Mouse (Mus musculus) liver, embryonic 12.5 days (tissue): ENCODE measurements at regions not wholly inside any gene's neighbourhood (a gene's known extent, or its start where the extent isn't known, plus 50 kb on each side); places are given as distances from the start of the nearest gene placed in this dataset.

Source experiments
- ATAC-seq: fragments of 200-750 bp; cut with Nextera tagmentation; 2 replicates; pipeline ENCODE4 v1.8.0; 2017; ENCODE audit warnings: moderate number of reproducible peaks, mild to moderate bottlenecking, moderate library complexity
- H3K27ac ChIP-seq: fragments of 300-500 bp; sonication (generic); 2 replicates; pipeline ENCODE4 v1.5.1; 2016; ENCODE audit warnings: mild to moderate bottlenecking
- H3K27me3 ChIP-seq: fragments of 300-500 bp; sonication (generic); replicated peaks from 2 replicates; pipeline ENCODE4 v1.6.1; 2016; ENCODE audit warnings: mild to moderate bottlenecking, moderate library complexity
- H3K36me3 ChIP-seq: fragments of 300-500 bp; sonication (generic); 2 replicates; pipeline ENCODE4 v1.6.1; 2016; ENCODE audit warnings: mild to moderate bottlenecking, moderate library complexity
- H3K4me1 ChIP-seq: fragments of 300-500 bp; sonication (generic); 2 replicates; pipeline ENCODE4 v1.6.1; 2016
- H3K4me2 ChIP-seq: fragments of 300-500 bp; sonication (generic); 2 replicates; pipeline ENCODE4 v1.6.1; 2016; ENCODE audit warnings: mild to moderate bottlenecking, moderate library complexity
- H3K4me3 ChIP-seq: fragments of 300-500 bp; sonication (generic); 2 replicates; pipeline ENCODE4 v1.5.1; 2016; ENCODE audit warnings: mild to moderate bottlenecking, moderate library complexity
- H3K9ac ChIP-seq: fragments of 300-500 bp; sonication (generic); 2 replicates; pipeline ENCODE4 v1.6.1; 2016; ENCODE audit warnings: mild to moderate bottlenecking, moderate library complexity
- H3K9me3 ChIP-seq: fragments of 300-500 bp; sonication (generic); replicated peaks from 2 replicates; pipeline ENCODE4 v1.6.1; 2016; ENCODE audit warnings: mild to moderate bottlenecking, moderate library complexity
- WGBS: fragments of 180-500 bp; shearing (Covaris S2); methylation state at CpG from one replicate; pipeline ENCODE4 v1.1.7; 2016; ENCODE audit not compliant: insufficient replicate concordance; 5-methylcytosine and 5-hydroxymethylcytosine counted together

- WGBS: 83% methylated on average over 16 of the region's 16 CpGs
- H3K9ac ChIP-seq: no peak overlapping the region
- ATAC-seq: no peak
- H3K4me2 ChIP-seq: no peak overlapping the region
- H3K36me3 ChIP-seq: no peaks in the 10 kb centered on the region
- H3K4me1 ChIP-seq: peaks cover 4% of the 10 kb centered on the region; the same call in 1 of the 2 replicates
- no peak overlapping the region for H3K4me3 ChIP-seq
- H3K27me3 ChIP-seq: no peaks in the 10 kb centered on the region
- no peak overlapping the region for H3K27ac ChIP-seq
- no peaks in the 10 kb centered on the region for H3K9me3 ChIP-seq
These were observed 233.6 kb downstream of the Sp3 start for GRCm38 (mm10) chr2:72746476-72747215.

- 57% methylated on average over 5 of the region's 5 CpGs for WGBS
- Histone ChIP-seq H3K4me3 (no peak overlapping the region), H3K36me3 (no peaks in the 10 kb centered on the region), H3K9ac (no peak overlapping the region), H3K4me2 (no peak overlapping the region), H3K9me3 (no peaks in the 10 kb centered on the region), H3K4me1 (peaks cover 11% of the 10 kb centered on the region), H3K27ac (no peak overlapping the region), H3K27me3 (no peaks in the 10 kb centered on the region)
- no peak for ATAC-seq
These were observed 232.9 kb downstream of the Sp3 start for GRCm38 (mm10) chr2:72747299-72747698.

GRCm38 (mm10) chr2:72749495-72749894 is 230.8 kb downstream of the Sp3 start:
- H3K27ac ChIP-seq: no peak overlapping the region
- ATAC-seq: no peak
- H3K4me2 ChIP-seq: no peak overlapping the region
- peaks cover 25% of the 10 kb centered on the region for H3K4me1 ChIP-seq
- H3K4me3 ChIP-seq: no peak overlapping the region
- H3K9ac ChIP-seq: no peak overlapping the region
- 85% methylated on average over 1 of the region's 1 CpGs for WGBS
- no peaks in the 10 kb centered on the region for H3K36me3 ChIP-seq
- no peaks in the 10 kb centered on the region for H3K9me3 ChIP-seq
- H3K27me3 ChIP-seq: no peaks in the 10 kb centered on the region

- ATAC-seq: no peak
- H3K4me1 ChIP-seq: peaks cover 25% of the 10 kb centered on the region
- no peak overlapping the region for H3K4me3 ChIP-seq
- H3K9ac ChIP-seq: no peak overlapping the region
- H3K27ac ChIP-seq: no peak overlapping the region
- H3K9me3 ChIP-seq: no peaks in the 10 kb centered on the region
- no peak overlapping the region for H3K4me2 ChIP-seq
- WGBS: 19% methylated on average over 1 of the region's 1 CpGs
- H3K27me3 ChIP-seq: no peaks in the 10 kb centered on the region
- H3K36me3 ChIP-seq: no peaks in the 10 kb centered on the region
These were observed 228.8 kb downstream of the Sp3 start for GRCm38 (mm10) chr2:72751441-72751840.

- H3K9ac ChIP-seq: no peak overlapping the region
- no peaks in the 10 kb centered on the region for H3K36me3 ChIP-seq
- no peaks in the 10 kb centered on the region for H3K9me3 ChIP-seq
- no peak; the same call in 1 of the 2 replicates for ATAC-seq
- no peak overlapping the region for H3K4me3 ChIP-seq
- peaks cover 25% of the 10 kb centered on the region for H3K4me1 ChIP-seq
- 36% methylated on average over 4 of the region's 4 CpGs for WGBS
- H3K27me3 ChIP-seq: no peaks in the 10 kb centered on the region
- H3K4me2 ChIP-seq: no peak overlapping the region
- H3K27ac ChIP-seq: no peak overlapping the region
These were observed 227.5 kb downstream of the Sp3 start for GRCm38 (mm10) chr2:72752624-72753176.

- Histone ChIP-seq H3K4me1 (peaks cover 25% of the 10 kb centered on the region), H3K9me3 (no peaks in the 10 kb centered on the region), H3K4me3 (no peak overlapping the region), H3K36me3 (no peaks in the 10 kb centered on the region), H3K27ac (no peak overlapping the region), H3K27me3 (no peaks in the 10 kb centered on the region), H3K9ac (no peak overlapping the region), H3K4me2 (no peak overlapping the region)
- 58% methylated on average over 16 of the region's 16 CpGs for WGBS
- no peak for ATAC-seq
These were observed 226.2 kb downstream of the Sp3 start for GRCm38 (mm10) chr2:72753788-72754713.

- ATAC-seq: no peak
These were observed 216.8 kb downstream of the Sp3 start for GRCm38 (mm10) chr2:72763454-72763853.

GRCm38 (mm10) chr2:72769030-72769630 is 211.1 kb downstream of the Sp3 start:
- H3K27ac ChIP-seq: no peak overlapping the region
- H3K36me3 ChIP-seq: no peaks in the 10 kb centered on the region
- no peak for ATAC-seq
- no peaks in the 10 kb centered on the region for H3K27me3 ChIP-seq
- H3K9me3 ChIP-seq: no peaks in the 10 kb centered on the region
- H3K4me2 ChIP-seq: no peak overlapping the region
- H3K4me3 ChIP-seq: no peak overlapping the region
- no peaks in the 10 kb centered on the region for H3K4me1 ChIP-seq
- H3K9ac ChIP-seq: no peak overlapping the region
- 74% methylated on average over 11 of the region's 11 CpGs for WGBS

More at GRCm38 (mm10) chr2:72763454-72763853, 216.8 kb downstream of the Sp3 start:
- H3K4me2 ChIP-seq: no peak overlapping the region
- 55% methylated on average over 5 of the region's 5 CpGs for WGBS
- H3K4me3 ChIP-seq: no peak overlapping the region
- no peak overlapping the region for H3K9ac ChIP-seq
- no peaks in the 10 kb centered on the region for H3K4me1 ChIP-seq
- H3K27ac ChIP-seq: no peak overlapping the region
- no peaks in the 10 kb centered on the region for H3K27me3 ChIP-seq
- no peaks in the 10 kb centered on the region for H3K36me3 ChIP-seq
- no peaks in the 10 kb centered on the region for H3K9me3 ChIP-seq

GRCm38 (mm10) chr2:72773401-72773800 is 206.8 kb downstream of the Sp3 start:
- no peak overlapping the region for H3K27ac ChIP-seq
- no peaks in the 10 kb centered on the region for H3K27me3 ChIP-seq
- WGBS: 76% methylated on average over 4 of the region's 4 CpGs
- ATAC-seq: no peak
- H3K9me3 ChIP-seq: no peaks in the 10 kb centered on the region
- no peaks in the 10 kb centered on the region for H3K36me3 ChIP-seq
- no peak overlapping the region for H3K4me3 ChIP-seq
- no peaks in the 10 kb centered on the region for H3K4me1 ChIP-seq
- H3K9ac ChIP-seq: no peak overlapping the region
- no peak overlapping the region for H3K4me2 ChIP-seq

GRCm38 (mm10) chr2:72777330-72777729 is 202.9 kb downstream of the Sp3 start:
- no peak overlapping the region for H3K4me2 ChIP-seq
- ATAC-seq: no peak
- no peak overlapping the region for H3K27ac ChIP-seq
- 28% methylated on average over 3 of the region's 3 CpGs for WGBS
- no peaks in the 10 kb centered on the region for H3K9me3 ChIP-seq
- H3K4me1 ChIP-seq: no peaks in the 10 kb centered on the region
- H3K36me3 ChIP-seq: no peaks in the 10 kb centered on the region
- 0 out of 2 replicates have a peak, but pooled peaks cover 4% of the 10 kb centered on the region for H3K27me3 ChIP-seq
- H3K9ac ChIP-seq: no peak overlapping the region
- H3K4me3 ChIP-seq: no peak overlapping the region

- no peaks in the 10 kb centered on the region for H3K36me3 ChIP-seq
- H3K27ac ChIP-seq: no peak overlapping the region
- H3K4me1 ChIP-seq: no peaks in the 10 kb centered on the region
- H3K9me3 ChIP-seq: no peaks in the 10 kb centered on the region
- no peak overlapping the region for H3K4me2 ChIP-seq
- no peak overlapping the region for H3K9ac ChIP-seq
- WGBS: 74% methylated on average over 8 of the region's 8 CpGs
- no peak for ATAC-seq
- H3K27me3 ChIP-seq: 0 out of 2 replicates have a peak, but pooled peaks cover 4% of the 10 kb centered on the region
- no peak overlapping the region for H3K4me3 ChIP-seq
These were observed 202.3 kb downstream of the Sp3 start for GRCm38 (mm10) chr2:72777806-72778510.
